Mouse (Mus musculus) duodenum, adult 2 months (tissue): ENCODE results near the gene Ms4a2. TPM values are rescaled to one million over a fixed set of nuclear protein-coding genes. Genes with fewer than 3 reads are reported as not detected.

ENCODE experiments used
- polyA plus RNA-seq: library from polyadenylated mRNA; depleted of rRNA; stranded (reverse); fragments of >200 nt; gene quantifications from 2 replicates; pipeline ENCODE4 v1.2.3, GENCODE M21; 2012; ENCODE audit warnings: low replicate concordance; rRNA removed

Ms4a2 gene
- polyA plus RNA-seq, result not detected in 2 replicates

GRCm38 (mm10) chr19:11623551-11623950 is at the start of gene Ms4a2:
Ms4a2 (minus strand) TSS chr19:11623719.

DNA sequence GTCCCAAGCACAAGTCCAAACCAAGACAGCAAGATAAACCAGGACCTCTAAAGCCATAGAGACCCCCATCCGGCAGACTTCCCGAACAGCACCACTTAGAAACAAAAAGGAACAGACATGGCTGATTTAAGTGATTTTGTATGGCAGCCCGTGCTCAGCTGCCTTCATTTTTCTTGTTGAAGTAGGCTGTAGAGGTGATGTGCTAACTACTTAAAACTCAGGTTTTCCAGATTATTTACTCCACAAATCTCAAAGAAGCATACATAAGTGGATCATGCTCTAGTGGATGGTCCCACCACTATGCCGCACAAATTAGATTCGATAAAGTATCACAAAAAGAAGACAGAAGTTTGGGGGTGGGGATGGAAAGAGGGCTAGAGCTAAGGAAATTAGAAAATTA is 36.9 kb upstream of the Ms4a2 start, which contains the start of gene Oosp2:
Gene Oosp2 (minus strand): TSS at position 101 of the 400 bp plus-strand sequence.

GRCm38 (mm10) chr19:11640732-11641131 is 17.2 kb upstream of the Ms4a2 start, which contains the start of gene Ms4a3:
Ms4a3 (minus strand) TSS chr19:11640851.

DNA sequence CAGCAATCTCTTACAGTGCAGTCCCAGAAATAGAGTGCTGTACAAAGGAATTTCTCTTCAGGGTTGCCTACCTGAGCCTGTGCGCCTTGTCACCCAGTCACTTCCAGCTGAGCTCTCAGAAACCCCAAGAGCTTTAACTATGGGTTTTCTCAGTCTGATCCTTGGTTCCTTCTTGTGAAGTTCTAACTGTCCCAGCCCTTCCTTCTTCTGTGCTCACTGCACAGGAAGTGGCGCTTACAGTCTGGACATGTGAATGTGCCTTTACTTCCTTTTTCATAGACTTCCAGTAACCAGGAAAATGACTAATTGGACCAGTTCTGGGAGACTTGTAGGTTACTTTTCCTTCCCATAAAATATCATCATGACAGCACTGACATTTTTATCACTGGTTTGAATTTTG is 18.9 kb downstream of the Ms4a2 start, which contains the start of gene Ms4a6d:
Gene Ms4a6d (minus strand): TSS at position 247 of the 400 bp plus-strand sequence.

Other genes with a start within 250 kb of the Ms4a2 start
- 0.51 TPM in 1 of 2 replicates, not detected in the other for gene Ms4a4a, start 248.2 kb downstream of the Ms4a2 start, polyA plus RNA-seq
- gene Ms4a4c, start 218.9 kb downstream of the Ms4a2 start, polyA plus RNA-seq, result 0.05 TPM in 1 of 2 replicates, not detected in the other
- gene Ms4a4b, start 180.2 kb downstream of the Ms4a2 start, polyA plus RNA-seq, result 0.87 and 1.2 TPM in 2 replicates
- 0.33 and 0.56 TPM in 2 replicates for gene Ms4a6c, start 154.4 kb downstream of the Ms4a2 start, polyA plus RNA-seq
- gene Gm8369, start 137.8 kb downstream of the Ms4a2 start, polyA plus RNA-seq, result 0.21 TPM in 1 of 2 replicates, not detected in the other
- gene Ms4a6b, start 107.2 kb downstream of the Ms4a2 start, polyA plus RNA-seq, result 0.58 and 1.4 TPM in 2 replicates
- 5.7 and 15.9 TPM in 2 replicates for gene Ms4a4d, start 86.9 kb downstream of the Ms4a2 start, polyA plus RNA-seq
- 0.56 and 2.3 TPM in 2 replicates for gene Ms4a6d, start 18.9 kb downstream of the Ms4a2 start, polyA plus RNA-seq
- gene Ms4a3, start 17.1 kb upstream of the Ms4a2 start, polyA plus RNA-seq, result not detected in 2 replicates
- not detected in 2 replicates for gene Oosp2, start 36.8 kb upstream of the Ms4a2 start, polyA plus RNA-seq
- gene Oosp1, start 67.4 kb upstream of the Ms4a2 start, polyA plus RNA-seq, result not detected in 2 replicates
- gene Oosp3, start 73.3 kb upstream of the Ms4a2 start, polyA plus RNA-seq, result not detected in 2 replicates
- 0.24 and 1.8 TPM in 2 replicates for gene Gif, start 123.8 kb upstream of the Ms4a2 start, polyA plus RNA-seq
- 2.8 and 6.6 TPM in 2 replicates for gene Mrpl16, start 146.7 kb upstream of the Ms4a2 start, polyA plus RNA-seq
- gene Stx3, start 195.7 kb upstream of the Ms4a2 start, polyA plus RNA-seq, result 18.8 and 23.7 TPM in 2 replicates
- not detected in 2 replicates for gene Olfr1417, start 215.5 kb upstream of the Ms4a2 start, polyA plus RNA-seq
- gene Olfr1418, start 237.3 kb upstream of the Ms4a2 start, polyA plus RNA-seq, result not detected in 2 replicates